Mouse (Mus musculus): ENCODE measurements around the gene Atp1b1. TPM values are rescaled to one million over a fixed set of nuclear protein-coding genes. Genes with fewer than 3 reads are reported as not detected.

Gene Atp1b1
- total RNA-seq (2021) = 100 to 1,000 TPM; 147 to 159 TPM
- long read RNA-seq, experiment 1, transcript Atp1b1-201 (6 exons, 2,580 nt) = major isoform, 67 of 72 reads
- long read RNA-seq, experiment 1, partial matches to known transcripts = 1 of 72 reads
- long read RNA-seq, experiment 1, other reads (novel, unspliced or antisense) = 4 of 72 reads
- long read RNA-seq, experiment 2, transcript Atp1b1-201 (6 exons, 2,580 nt) = major isoform, 110 of 129 reads
- long read RNA-seq, experiment 2, partial matches to known transcripts = 2 of 129 reads
- long read RNA-seq, experiment 2, other reads (novel, unspliced or antisense) = 17 of 129 reads

DNA sequence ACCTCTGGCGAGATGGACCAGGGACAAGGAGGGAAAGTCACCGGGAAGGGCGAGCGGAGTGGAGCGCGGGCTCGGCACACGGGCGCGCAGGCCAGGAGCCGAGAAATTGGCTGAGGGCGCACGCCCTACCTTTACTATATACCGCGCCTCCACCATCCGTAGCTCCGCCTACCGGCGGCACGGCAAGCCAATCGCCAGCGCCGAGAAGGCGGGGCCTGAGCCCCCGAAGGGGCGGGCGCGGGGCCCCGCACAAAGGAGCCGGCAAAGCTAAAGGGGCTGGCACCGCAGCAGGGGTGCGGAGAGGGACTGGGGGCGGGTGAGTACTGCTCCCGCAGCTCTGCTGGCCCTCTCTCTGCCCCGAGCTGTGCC, at the start of gene Atp1b1:
Gene Atp1b1, minus strand, starts transcription at position 111 of the 369 bp plus-strand sequence.
- DNase-seq = peak; percentile 79
- intact Hi-C loops (cut with DNase I; ENCODE audit: low total_unique reads) = no loop called here

DNA sequence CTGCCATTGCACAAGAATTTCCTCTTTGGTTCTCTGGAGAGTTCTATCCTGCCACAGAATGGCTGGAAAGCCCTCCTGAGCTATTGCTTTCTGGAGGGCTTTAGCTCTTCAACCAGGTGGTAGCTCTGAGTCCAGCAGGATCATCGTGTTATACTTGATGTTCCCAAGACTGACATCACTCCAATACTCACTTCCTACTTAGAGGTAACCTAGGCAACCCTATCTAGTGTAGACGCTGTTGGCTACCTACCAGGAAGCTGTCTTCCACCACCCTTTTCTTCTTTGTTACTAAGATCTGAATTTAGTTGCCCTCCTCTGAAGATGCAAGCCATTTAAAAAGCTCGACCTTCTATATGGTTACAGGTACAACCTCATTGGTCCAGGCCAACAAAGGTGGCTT, 46.9 kb upstream of the Atp1b1 start:
- DNase-seq = no peak
- intact Hi-C loops (cut with DNase I; ENCODE audit: low total_unique reads) = no loop called here

DNA sequence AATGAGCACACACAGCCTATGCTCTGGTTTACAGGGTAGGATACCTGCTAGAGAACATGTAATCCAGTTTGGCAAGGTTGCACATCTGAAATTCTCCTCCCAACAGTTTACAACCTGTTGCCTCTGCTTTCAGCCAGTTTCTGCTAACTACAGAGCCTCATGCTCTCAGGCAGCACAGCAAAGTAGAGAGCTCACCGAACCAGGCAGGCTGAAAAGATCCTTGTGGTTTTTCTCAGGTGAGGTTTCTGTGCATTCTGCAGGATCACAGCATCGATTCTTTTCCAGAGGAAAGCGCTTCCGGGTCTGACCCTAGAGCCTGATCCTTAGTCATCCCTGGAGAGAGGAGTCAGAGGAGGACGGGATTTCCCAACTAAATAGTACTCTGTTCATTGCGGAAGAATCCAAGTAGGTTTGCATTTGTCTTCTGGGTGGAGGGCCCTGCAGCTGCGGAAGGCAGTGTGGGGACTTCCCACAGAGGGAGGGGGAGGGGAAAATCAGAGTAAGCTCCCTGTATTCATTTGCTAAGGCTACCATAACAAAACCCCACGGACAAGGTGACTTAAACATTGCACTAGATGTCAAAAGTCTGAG, 45.1 kb upstream of the Atp1b1 start:
- no peak for DNase-seq
- intact Hi-C loops (cut with DNase I; ENCODE audit: low total_unique reads) = no loop called here

DNA sequence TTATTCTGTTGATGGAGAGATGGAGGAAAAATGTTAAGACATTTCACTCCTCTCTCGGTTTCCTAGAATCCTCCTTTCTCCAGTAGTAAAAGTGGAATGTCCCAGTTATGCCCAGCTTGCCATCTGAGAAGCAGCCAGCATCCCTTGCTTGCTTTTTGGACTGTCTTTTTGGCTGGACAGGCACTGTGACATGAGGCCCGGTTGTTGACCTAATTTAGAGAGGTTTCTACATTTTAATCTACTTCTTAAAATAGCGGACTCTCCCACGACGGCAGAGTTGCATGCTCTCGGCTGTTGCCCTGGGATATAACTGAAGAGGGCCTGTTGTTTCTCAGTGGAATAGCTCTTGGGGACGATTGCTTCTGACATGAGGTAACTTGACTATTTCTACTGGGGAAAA, 44.1 kb upstream of the Atp1b1 start:
- intact Hi-C loops (cut with DNase I; ENCODE audit: low total_unique reads) = no loop called here
- no peak for DNase-seq

GRCm38 (mm10) chr1:164494741-164495512, 36.8 kb upstream of the Atp1b1 start:
- intact Hi-C loops (cut with DNase I; ENCODE audit: low total_unique reads) = no loop called here
- no peak for DNase-seq

GRCm38 (mm10) chr1:164494215-164494614, 36.1 kb upstream of the Atp1b1 start:
- intact Hi-C loops (cut with DNase I; ENCODE audit: low total_unique reads) = no loop called here
- DNase-seq = no peak

- intact Hi-C loops (cut with DNase I; ENCODE audit: low total_unique reads) = no loop called here
- DNase-seq = peak; percentile 48
Measured at GRCm38 (mm10) chr1:164493042-164493705, 35.0 kb upstream of the Atp1b1 start.

DNA sequence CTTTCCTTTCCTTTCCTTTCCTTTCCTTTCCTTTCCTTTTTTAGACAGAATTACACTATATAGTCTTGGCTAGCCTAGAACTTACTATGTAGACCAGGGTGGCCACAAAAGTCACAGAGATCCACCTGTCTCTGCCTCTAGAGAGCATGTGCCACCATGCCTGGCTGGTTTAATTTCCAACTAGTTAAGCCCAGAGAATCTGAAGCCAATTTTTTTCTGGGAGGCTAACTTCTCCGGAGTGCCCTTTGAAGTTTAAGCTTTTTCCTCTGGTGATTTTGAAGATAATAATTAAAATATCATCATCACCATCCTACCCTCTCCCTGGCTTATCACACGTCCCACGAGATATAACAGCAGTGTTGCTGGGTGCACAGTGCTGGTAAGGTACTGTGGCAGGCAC, 34.3 kb upstream of the Atp1b1 start:
- intact Hi-C loops (cut with DNase I; ENCODE audit: low total_unique reads) = no loop called here
- DNase-seq = no peak

DNA sequence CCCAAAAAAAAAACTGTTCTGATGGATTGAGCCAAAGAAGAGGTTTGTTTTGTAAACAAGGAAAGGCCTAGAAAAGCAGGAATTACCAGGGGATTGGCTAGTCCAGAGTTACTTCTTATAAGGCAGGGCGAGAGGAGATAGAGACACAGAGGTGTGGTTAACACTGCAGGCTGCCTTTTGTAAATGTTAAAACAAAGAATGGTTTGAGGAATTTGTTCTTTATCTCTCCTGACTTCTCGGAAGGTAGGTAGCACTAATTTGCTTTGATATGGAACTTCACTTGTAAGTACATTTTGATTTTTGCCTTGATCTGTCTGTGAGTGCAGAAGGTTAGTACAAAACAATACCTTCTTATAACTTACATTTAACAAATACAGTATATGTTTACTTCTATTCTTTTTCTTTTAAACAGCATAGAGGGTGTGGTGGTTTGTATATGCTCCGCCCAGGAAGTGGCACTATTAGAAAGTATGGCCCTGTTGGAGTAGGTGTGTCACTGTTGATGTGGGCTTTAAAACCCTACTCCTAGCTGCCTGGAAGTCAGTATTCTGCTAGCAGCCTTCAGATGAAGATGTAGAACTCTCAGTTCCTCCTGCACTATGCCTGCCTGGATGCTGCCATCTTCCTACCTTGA, 31.9 kb upstream of the Atp1b1 start:
- no peak for DNase-seq
- intact Hi-C loops (cut with DNase I; ENCODE audit: low total_unique reads) = no loop called here

DNA sequence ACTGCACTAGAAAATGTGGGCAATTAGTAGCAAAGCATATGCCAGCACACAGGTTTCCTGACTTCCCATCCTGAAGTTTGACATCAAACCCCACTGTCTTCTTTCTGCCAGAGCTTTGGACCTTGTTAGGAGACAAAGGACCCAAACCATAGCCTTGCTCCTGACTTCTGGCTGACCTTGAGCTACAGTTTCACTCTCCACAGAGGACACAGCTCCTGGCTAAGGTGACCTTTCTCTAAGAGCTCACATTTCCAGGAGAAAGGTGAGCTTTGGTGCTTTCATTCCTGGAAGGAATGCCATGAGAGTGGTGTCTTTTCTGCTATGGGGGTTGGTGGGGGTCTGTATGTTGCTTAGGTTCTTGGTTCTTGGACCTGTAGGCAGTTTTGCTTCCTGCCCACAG, 25.6 kb upstream of the Atp1b1 start:
- no peak for DNase-seq

DNA sequence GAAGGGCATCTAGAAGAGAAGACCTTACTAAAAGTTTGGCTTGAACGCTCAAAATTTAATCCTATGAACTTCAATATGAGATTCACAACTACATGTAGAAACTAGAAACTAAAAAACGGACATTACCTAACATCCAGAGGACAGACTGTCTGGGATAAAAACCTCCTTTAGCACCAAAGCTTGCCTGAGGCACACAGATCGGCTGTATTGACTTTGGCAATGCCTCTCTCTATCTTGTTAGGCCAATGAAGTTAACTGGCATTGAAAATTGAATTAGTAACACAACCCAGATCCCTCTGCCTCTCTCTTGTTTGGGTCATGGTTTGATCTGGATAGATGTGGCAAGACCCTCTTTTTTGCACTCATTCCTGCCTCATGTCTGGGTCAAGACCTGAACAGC, 24.7 kb upstream of the Atp1b1 start:
- DNase-seq = no peak
- intact Hi-C loops (cut with DNase I; ENCODE audit: low total_unique reads) = no loop called here

More for the DNA sequence above, 25.6 kb upstream of the Atp1b1 start:
- intact Hi-C loops (cut with DNase I; ENCODE audit: low total_unique reads) = no loop called here

GRCm38 (mm10) chr1:164481645-164482354, 23.6 kb upstream of the Atp1b1 start:
- intact Hi-C loops (cut with DNase I; ENCODE audit: low total_unique reads) = no loop called here
- DNase-seq = no peak

DNA sequence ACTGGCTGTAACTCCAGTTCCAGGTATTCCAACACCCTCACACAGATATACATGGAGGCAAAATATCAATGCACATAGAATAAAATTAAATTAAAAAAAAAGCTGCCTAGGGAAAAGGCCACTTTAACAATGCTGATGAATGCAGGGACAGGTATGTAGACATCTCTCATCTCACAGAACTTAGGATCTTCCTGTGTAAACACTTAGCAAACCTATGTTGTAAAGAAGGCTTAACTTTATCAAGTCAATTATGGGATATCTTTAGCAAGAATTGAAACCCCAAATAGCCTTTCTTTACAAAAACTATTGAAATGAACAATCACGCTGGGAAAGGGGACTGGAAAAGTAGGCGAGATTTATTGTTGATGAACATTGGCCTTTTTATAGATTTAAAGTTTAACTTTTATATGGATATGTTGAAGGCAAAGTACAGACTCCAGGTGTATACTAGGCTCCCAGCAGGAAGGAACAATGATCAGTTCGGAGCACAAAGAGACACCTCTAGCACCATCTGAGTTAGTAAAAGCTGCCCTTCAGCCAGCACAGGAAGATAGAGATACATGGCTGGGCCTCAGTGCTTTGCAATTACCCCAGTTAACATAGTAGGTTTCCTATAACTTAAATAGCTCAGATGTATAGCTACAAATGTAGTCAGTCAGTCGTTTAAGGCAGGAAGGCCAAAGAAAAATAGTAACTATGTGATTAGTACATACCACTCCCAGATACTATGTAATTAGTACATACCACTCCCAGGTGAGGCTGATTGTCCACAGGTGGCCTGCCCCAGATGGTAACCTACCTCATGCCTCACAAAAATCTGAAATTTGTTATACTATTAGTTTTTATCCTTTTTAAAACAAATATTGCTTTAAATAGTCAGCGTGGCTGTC, 22.8 kb upstream of the Atp1b1 start:
- no peak for DNase-seq
- intact Hi-C loops (cut with DNase I; ENCODE audit: low total_unique reads) = no loop called here

DNA sequence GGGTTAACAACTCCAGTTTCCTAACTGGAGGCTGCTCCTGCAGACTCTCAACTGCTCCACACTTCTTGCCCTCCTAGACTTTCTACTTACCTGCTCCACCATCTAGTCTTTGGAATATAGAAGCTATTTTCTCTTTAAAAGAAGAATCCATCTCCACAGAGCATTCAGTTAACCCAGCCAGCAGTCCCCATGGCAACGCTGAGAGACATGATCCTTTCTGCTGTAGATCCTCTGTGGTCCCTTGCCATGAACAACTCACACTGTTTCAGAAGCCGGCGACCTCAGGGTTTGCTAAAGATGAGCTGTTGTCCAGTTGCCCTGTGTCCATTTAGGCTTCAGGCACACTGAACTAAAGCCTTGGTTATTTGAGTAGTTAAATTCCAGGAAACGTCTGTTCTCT, 17.7 kb upstream of the Atp1b1 start:
- no peak for DNase-seq

GRCm38 (mm10) chr1:164474778-164475511, 16.8 kb upstream of the Atp1b1 start:
- DNase-seq = no peak

More for the DNA sequence above, 17.7 kb upstream of the Atp1b1 start:
- intact Hi-C loops (cut with DNase I; ENCODE audit: low total_unique reads) = no loop called here

GRCm38 (mm10) chr1:164474310-164474709, 16.2 kb upstream of the Atp1b1 start:
- DNase-seq = no peak
- intact Hi-C loops (cut with DNase I; ENCODE audit: low total_unique reads) = no loop called here

More at GRCm38 (mm10) chr1:164474778-164475511, 16.8 kb upstream of the Atp1b1 start:
- intact Hi-C loops (cut with DNase I; ENCODE audit: low total_unique reads) = no loop called here

DNA sequence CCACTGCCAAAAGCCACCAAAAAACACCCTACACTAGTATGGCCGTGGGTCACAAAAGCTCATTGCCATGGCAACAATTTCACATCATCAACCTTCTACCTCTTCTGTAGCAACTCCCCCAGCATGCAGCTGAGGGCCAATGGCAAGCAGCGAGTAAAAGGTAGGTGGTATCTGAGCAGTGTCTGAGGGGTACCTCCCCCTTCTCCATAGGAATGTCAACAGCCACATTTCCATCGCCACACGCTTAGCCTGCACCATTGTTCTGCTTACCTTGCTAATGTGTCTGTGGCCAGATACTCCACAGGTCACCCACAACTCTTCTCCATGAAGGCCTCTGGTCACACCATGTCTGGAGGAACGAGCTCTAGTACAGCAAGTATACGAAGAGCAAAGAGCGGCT, 15.2 kb upstream of the Atp1b1 start:
- intact Hi-C loops (cut with DNase I; ENCODE audit: low total_unique reads) = no loop called here
- DNase-seq = no peak

DNA sequence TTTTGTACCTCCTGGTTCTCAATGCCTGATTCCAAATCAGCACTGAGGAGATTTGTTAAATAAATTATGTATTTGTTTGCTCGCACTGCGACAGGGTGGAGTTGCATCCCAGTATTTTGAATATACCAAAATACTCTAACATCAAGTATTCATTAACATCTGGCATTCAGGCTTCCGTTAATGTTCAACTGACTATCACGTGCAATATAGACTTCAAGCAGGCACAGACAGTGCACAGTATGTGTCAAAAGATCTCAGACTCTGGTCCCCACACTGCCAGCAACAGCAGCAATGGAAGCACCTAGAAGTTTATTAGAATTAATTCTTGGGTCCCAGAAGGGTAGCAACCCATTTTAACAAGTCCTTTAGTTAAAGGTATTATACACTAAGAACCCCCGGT, 13.5 kb upstream of the Atp1b1 start:
- no peak for DNase-seq
- intact Hi-C loops (cut with DNase I; ENCODE audit: low total_unique reads) = no loop called here

Measured in gastrocnemius, postnatal 14 days (tissue).